Mouse (Mus musculus): Measurements from ENCODE around the gene Atxn1.

Atxn1 gene

DNA sequence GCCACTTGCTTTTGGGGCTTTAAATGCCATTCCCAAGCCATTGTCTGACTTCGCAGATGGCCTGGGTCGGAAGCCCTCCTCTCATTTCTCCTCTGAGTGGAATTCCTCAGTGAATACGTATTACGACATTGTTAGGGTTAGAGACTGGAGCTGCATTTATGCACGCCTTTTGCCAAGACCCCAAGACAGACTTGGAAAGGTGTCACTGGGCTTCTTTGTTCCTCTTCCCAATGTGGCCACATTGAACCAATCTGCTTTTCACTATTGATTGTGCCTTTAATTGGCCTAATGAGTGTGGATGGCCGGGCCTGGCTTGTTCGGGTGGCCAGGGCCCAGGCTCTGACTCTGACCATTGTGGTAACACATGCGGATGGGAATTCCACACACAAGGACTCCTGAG lies 336.5 kb downstream of the Atxn1 start:
- DNase-seq (ENCODE audit: low spot score), result no peak

DNA sequence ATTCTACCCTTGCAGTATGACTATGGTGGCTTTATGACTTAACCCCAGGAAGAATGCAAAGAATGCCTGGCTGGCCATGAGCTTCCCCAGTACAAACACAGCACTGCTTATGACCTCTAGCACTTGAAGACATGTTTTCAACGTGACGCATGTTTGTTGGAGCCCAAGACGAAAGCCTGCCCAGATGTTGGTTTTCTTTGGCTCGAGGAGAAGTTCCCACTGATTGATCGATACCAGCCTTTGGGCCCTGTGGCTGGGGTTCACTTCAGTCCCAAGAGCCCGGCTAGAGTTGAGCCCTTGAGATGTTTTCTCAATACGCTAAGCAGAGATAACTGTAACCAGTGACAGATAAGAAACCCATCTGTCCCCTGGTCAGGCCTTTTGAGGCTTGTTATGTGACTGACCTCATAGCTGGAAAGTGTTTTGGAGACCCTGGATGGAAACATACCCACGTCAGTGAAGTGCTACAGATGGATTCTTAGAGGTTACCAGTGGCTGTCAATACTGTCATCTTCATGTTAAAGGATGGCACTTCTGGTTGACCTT lies 337.5 kb downstream of the Atxn1 start:
- no peak for DNase-seq (ENCODE audit: low spot score)

DNA sequence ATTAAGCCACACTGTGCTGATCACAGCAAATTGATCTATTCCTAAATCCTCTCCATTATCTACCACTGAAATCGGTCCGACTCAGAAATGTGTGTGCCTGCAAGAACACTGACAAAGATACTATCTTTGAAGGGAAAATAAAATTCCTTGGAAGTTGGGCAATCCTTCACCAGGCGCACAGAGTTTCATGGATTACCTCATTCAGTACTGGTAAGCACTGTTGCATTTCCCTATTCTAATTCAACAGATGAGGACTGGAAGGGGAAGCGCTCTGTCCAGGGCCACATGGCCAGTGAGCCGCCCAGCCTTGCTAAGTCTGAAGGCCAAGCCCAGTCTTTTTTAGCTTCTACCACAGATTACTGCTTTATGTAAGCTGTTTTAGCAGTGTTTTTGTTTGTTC lies 339.1 kb downstream of the Atxn1 start:
- DNase-seq (ENCODE audit: low spot score), result no peak

DNA sequence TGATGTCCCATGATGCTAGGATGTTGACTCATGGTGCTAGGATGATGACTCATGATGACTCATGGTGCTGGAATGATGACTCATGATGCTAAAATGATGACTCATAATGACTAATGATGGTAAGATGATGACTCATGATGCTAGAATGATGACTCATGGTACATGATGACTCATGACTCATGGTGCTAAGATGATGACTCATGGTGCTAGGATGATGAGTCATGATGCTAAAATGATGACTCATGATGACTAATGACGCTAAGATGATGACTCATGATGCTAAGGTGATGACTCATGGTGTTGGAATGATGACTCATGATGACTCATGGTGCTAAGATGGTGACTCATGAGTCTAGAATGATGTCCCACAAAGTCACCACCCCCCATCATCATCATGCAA lies 341.0 kb downstream of the Atxn1 start:
- DNase-seq (ENCODE audit: low spot score), result peak; percentile 75

DNA sequence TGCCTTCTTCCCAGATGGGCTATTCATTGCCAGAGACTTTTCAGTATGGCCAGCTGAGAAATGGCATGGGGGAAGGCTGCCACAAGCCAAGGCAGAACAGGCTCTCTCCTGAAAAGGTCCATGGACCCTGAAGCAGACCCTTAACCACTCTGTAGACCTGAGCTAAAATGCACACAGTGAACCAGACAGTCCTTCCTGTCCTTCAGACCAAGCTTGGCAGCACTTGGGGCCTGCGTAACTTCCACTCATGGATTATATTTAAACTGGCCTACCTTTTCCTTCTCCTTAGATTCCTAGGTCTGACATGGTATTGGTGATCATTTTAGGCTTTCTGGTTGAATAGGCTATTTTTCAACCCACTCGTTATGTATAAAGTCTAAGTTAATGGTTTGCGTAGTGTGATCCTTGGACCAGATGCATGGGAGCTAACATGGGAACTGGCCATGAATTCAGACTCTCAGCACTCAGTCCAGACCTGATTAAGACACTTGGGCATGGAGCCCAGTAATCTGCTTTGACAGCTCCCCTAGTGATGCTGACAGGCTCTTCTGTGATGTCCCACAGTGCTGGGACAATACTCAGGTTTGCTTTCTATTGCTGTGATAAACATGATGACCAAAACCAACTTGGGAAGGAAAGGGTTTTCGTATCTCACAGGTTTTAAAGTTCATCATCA lies 341.8 kb downstream of the Atxn1 start:
- peak; percentile 31 for DNase-seq (ENCODE audit: low spot score)

DNA sequence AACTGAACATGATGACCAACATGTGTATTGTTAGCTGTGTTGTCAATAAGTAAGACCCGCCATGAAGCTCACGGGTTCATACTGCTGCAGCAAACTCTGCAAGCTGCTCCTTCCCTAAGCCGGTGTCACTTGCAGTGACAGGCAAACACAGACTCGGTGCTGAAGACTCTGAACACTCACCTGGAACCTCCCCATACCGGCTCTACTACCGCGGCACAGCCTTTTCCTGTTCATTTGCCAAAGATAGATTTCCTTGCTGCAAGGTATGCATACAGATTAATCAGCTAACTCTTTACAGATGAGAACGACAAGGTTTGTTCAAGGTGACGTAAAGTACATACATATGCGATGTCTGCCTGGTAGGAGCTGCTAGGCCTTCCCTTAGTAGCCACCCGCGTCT lies 344.1 kb downstream of the Atxn1 start:
- no peak for DNase-seq (ENCODE audit: low spot score)

DNA sequence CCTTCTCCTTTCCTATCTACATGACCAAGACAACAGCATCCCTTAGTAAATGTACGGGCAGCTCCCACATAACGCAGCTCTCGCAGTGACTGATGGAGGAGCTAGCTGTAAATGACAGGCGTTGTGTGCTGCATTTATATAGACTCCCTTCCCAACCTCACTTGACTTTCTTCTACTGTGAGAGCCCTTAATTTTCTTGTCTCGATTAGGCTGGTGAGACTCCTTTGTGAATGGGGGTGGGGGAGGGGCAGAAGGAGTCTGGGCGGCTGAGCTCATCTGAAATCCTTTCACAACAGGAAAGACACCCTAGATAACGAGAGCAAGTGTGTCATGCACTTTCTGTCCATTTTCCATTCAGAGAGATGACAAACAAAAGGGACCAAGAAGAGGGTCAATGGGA lies 344.5 kb downstream of the Atxn1 start:
- no peak for DNase-seq (ENCODE audit: low spot score)

DNA sequence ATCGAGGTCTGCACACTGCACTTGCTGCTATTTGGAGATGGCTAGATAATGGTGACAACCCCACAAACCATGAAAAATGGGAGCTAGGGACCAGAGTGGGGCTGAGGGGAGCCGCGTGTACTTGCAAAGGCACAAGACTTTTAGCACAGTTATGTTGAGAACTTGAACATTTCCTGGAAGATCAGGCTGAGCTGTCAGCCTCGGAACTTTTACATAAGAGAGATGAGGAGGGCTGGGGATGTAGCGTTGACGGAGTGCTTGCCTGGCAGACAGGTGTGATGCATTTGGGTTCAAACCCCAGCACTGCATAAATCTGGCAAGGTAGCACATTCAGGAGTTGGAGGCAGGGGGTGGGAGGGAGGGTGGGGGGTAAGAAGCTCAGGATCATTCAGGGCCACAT lies 346.8 kb downstream of the Atxn1 start:
- no peak for DNase-seq (ENCODE audit: low spot score)

DNA sequence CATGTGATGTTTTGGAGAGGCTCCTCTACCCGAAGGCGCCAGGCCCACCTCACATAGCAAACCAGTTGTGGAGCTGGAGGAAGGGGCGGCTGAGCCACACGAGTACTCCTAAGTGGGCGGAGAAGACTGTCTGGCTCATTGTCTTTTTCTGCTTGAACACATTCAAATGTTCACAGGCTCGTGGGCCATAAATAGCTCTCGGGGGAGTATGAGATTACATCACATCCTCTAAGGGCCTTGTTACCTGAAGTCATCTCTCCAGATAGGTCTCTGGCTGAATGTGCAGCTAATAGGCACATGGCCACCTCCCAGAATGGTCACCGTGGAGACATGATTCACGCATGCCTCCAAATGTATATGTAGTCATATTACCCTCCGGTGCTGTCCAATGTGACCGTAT lies 350.0 kb downstream of the Atxn1 start:
- no peak for DNase-seq (ENCODE audit: low spot score)

DNA sequence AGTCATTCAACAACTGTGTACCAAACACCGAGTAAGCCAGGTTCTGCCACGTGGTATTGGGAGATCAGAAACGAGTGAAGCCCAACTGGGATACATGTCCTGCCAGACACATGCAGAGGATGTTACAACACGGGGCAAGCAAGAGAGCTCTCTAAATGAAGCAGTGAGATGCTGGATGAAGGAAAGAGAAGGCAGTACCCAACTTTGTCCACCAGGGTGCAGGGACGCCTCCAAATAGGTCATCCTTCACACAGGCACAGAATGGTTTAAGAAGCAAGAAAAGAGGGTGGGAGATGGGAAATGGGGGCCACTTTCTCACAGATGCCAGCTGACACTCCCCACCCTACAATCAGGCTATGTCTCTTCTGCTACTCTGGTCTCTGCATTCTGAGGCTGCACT lies 351.5 kb downstream of the Atxn1 start:
- peak; percentile 21 for DNase-seq (ENCODE audit: low spot score)

DNA sequence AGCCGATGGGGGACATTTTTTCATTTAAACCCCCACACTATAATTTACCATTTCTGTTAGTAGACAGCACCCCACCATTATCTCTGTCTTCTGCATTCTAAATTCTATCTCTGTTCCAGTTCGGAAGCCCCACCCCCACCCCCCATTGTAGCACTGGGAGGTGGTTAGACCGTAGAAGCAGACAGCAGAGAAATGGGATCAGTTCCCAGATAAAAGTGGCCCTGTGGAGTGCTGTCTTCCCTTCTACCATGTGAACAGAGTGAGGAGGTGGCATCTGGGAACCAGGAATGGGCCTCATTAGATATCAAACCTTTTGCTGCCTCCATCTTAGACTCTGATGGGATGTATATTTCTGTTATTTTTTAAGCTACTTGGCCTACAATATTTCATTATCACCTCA lies 353.3 kb downstream of the Atxn1 start:
- no peak for DNase-seq (ENCODE audit: low spot score)

DNA sequence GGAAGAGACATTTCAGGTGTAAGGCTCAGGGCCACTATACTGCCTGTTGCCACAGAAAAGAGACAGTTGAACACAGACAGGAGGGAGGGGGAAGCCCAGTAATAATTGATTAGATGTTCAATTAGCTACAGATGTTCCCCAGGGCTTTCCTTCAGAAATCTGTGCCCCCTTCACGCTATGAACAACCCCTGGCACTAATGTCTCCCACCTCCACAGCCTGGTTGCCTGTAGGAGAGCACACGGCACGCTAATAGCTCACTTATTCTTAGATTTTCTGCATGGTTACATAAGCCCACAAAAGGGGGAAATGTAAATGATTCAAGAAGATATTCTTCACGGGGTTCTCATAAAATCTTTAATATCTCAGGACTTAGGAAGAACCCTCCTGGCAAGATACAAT lies 355.3 kb downstream of the Atxn1 start:
- no peak for DNase-seq (ENCODE audit: low spot score)

DNA sequence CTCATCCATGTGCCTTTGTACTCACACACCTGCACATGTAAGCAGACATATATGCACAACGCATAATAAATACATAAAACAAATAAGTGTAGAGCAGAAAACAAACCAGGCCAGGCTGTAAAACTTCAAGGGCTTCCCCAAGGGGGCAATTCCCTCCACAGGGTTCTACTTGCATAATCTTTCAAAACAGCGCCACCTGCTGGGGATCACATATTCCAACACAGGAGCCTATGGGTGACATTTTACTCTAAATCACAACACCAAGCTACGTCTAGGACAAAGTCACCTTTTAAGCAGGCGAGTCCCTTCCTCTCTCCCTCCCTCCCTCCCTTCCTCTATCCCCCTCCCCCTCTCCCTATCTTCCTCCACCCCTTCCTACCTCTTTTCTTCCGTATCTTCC lies 356.2 kb downstream of the Atxn1 start:
- no peak for DNase-seq (ENCODE audit: low spot score)

DNA sequence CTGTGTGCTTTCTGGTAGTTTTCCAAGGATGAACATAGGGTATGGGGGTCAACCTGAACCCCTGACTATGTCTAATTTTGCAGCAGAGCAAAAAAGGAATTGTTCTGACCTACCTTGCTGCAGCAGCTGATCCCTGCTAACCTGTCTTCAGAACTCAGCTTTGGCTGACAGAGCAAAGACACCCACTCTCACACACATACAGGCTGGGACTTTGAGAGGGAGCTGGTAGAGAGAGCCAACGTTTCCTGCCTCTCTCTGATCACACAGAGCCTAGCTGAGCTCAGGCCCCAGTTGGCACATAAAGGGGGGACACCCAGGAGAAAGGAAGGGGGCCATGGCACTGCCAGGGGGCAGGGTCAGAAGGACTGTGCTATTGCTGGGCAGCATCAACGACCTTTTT lies 356.9 kb downstream of the Atxn1 start:
- no peak for DNase-seq (ENCODE audit: low spot score)

DNA sequence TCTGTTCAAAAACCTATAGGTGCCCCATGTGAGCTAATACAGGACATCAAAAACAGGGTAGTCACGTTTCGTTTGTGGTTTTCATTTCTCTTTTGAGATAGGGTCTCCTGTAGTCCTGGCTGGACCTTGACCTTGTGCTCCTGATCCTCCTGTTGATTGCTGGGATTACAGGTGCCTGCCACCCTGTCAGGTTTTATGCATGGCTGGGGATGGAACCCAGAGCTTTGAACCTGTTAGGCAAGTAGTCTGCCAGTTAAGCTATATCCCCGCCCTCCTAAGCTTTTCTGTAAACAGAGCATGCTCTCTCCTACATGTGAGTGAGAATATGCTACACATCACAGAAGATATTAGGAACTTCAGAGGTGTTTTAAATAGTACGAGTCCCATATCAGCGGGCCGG lies 361.2 kb downstream of the Atxn1 start:
- DNase-seq (ENCODE audit: low spot score), result no peak

DNA sequence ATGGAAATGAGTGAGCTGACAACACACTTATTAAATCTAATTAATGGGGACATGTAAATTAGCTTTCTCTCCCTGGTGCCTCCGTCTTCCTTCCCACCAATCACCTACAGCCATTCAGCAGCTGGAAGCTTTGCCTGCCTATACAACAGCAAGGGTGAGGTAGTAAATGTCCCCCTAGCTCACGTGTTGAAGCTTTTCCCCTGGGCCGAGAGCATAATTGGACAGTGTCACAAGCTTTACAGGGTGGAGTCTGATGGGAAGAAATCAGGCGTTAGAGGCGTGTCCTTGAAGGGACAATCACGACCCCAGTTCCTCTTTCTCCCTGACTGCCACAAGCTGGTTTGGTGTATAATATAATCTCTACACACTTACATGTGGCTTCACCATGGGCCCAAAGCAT lies 364.4 kb downstream of the Atxn1 start:
- DNase-seq (ENCODE audit: low spot score), result no peak

DNA sequence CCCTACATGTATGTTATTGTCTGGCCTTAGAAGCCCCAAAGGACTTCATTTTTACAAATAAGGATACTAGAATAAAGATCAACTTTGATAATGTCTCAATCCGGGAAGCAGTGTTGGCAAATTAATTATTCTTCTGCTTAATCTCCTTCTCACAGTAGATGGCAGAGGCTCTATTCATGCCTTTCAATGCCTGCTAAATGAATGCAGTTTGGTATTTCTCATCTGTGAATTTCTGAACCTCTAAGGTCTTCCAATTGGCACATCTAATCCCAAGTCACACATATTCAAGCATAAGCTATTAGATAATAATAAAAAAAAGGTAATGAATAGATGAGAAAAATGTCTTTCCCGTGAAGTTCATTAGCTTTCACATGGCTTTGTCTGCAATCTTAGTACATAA lies 365.0 kb downstream of the Atxn1 start:
- no peak for DNase-seq (ENCODE audit: low spot score)

DNA sequence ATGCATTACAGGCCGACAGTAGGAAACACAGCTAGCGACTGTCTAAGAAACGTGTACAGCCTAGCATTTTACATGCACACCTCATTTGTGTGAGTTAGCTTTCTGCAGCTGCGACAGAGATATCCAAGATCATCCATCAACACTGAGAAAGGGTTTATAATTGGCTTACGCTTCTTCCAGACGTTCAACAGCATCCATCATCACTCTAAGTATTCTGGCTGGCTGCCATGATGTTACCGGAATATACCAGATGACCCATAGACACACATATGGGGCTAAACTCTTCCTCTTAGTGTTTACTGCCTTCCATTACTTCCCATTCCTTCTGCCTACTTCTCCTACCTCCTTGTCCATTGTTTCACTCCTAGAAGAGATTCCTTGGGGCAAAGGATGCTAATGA lies 369.4 kb downstream of the Atxn1 start:
- DNase-seq (ENCODE audit: low spot score), result peak; percentile 60

DNA sequence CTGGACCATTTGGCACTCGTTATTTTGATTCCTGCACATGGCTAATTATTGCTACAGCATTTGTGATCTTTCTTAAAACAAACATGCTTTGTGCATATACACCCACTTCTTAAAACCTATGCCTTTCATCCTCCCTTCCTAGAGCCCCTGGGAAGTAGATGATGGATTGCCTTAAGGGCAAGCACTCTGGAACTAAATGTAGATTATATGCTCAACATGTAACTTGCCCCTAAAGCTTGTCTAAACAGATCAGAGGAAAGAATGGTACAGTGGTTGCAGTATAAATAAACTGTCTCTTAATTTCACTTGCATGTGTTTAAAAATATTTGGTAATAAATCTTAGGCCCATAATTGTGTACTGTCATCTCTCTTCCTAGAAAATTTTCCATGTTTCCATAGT lies 370.9 kb downstream of the Atxn1 start:
- no peak for DNase-seq (ENCODE audit: low spot score)

DNA sequence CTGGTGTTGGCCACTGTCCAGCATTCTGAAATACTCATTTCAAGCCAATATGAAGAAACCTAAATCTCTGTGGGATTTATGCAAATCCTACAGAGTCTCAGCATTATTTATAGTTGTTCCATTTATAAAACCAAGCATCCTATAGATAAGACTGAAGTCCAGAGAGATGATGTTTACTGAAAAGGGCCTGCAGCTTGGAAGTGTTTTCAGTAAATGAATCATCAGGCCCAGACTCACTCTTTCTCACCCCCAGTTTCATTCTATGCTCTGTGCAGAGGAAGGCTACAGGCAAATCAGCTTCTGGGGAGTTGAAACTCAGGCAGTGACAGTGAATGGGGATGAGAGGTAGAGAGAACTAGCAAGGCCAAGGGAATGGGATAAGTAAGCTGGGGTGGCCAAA lies 373.9 kb downstream of the Atxn1 start:
- DNase-seq (ENCODE audit: low spot score), result no peak

DNA sequence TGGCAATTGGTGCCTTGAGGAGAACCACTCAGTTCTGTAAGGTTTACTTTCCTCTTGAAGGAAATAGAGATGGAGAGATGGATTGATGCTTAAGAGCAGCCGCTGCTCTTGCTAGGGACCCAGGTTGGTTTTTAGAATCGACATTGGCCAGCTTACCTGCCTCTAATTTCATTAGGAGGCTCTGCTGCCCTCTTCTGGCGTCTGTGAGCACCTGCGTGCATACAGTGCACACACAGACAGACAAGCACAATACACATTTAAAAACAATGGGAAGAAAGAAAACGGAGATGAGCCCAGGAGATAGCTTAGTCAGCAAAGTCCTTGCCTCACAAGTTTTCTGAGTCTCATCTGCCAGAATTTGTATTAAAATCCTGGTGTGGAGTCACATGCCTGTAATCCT lies 381.7 kb downstream of the Atxn1 start:
- DNase-seq (ENCODE audit: low spot score), result no peak

DNA sequence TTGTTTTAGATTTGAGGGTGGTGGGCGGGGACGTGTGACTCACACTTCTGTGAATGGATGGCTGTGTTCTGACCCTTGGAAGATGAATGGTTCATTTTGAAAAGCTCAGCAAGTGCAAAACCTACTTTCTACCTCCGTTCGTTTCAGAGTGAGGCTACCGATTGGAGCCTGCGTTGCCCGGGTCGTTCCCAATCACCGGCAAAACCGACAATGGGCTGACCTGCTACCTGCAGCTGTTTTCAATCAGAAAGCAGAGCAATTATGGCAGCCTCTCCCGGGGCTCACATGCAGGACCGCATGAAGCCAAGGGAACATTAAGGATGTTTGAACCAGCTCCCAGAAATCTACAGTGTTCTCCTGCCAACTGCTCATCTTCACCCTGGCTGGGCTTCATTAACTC lies 382.5 kb downstream of the Atxn1 start:
- no peak for DNase-seq (ENCODE audit: low spot score)

DNA sequence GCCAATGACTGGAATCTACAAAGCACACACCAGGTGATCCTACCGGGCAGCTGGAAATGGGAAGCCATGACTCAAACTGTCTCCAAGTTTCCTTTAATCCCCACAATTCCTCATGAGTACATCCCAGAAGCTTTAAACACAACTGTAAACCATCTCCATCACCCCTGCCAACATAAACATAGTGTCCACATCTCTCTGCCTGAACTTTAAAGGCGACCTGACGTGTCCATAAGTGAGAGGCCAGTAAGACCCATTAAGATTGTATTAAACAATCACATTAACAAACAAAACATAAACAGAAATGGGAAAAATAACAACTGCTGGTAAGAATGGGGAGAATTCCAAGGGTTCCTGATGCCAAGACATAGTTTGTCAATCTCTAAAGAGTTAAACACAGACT lies 385.1 kb downstream of the Atxn1 start:
- DNase-seq (ENCODE audit: low spot score), result no peak

DNA sequence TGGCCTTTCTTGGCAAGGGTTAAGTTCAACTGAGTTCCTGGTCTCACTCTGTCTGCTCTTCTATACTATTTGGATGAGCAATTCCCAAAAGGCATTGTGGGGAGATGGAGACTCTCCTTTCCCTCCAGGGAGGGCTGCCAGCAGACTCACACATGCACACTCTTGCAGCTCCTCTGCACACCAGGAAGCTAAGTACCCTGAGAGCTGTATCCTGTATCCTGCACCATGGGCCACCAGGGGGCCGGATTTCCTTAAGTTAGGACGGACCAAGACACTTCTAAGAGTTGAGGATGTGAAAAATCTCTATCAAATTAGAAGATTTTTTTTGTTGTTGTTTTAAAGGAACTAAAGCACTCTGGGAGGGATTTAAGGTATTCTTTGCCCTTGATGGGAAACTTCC lies 387.0 kb downstream of the Atxn1 start:
- peak; percentile 15 for DNase-seq (ENCODE audit: low spot score)

DNA sequence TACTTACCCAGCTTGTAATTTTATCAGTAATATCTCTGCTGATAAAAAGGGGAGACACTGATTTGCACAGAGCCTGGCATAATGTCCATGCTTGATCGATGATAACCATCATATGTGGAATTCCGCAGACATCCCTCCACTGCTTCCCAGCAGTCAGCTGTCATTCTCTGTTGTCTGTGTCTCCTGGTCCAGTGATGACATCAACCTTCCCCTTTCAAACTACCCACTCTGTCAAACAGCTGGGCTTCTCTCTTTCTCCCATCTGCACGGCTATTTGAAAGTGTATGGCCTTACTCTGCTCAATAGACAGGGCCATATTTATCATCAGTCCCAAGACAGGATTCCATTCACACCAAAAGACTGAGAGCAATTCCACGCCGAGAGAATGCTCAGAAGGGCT lies 387.4 kb downstream of the Atxn1 start:
- no peak for DNase-seq (ENCODE audit: low spot score)

Data from MN1 (cell line).